Mouse (Mus musculus) neural tube, embryonic 11.5 days (tissue): Measurements from ENCODE around the gene Plk2. TPM values are rescaled to one million over a fixed set of nuclear protein-coding genes. Genes with fewer than 3 reads are reported as not detected.

Source experiments
- ATAC-seq: fragments of 200-750 bp; cut with Nextera tagmentation; 2 replicates; pipeline ENCODE4 v1.8.0; 2017; ENCODE audit warnings: moderate number of reproducible peaks, mild to moderate bottlenecking, moderate TSS enrichment, moderate library complexity; ENCODE audit not compliant: insufficient read depth, low FRiP score, low TSS enrichment
- DNase-seq: peaks from one replicate; pipeline ENCODE4 v3.0.0-alpha.2; 2015; ENCODE audit warnings: low spot score
- H3K27ac ChIP-seq: fragments of 300-500 bp; sonication (generic); 2 replicates; pipeline ENCODE4 v1.5.1; 2014; ENCODE audit warnings: low read depth, mild to moderate bottlenecking, low read length
- H3K27me3 ChIP-seq: fragments of 300-500 bp; sonication (generic); 2 replicates; pipeline ENCODE4 v1.6.1; 2014; ENCODE audit warnings: mild to moderate bottlenecking, low read length, mixed read lengths; ENCODE audit not compliant: control insufficient read depth, insufficient read depth
- H3K36me3 ChIP-seq: fragments of 300-500 bp; sonication (generic); 2 replicates; pipeline ENCODE4 v1.6.1; 2014; ENCODE audit warnings: mild to moderate bottlenecking, low read length, moderate library complexity, mixed read lengths; ENCODE audit not compliant: control insufficient read depth, insufficient read depth
- H3K4me1 ChIP-seq: fragments of 300-500 bp; sonication (generic); 2 replicates; pipeline ENCODE4 v1.6.1; 2014; ENCODE audit warnings: low read length, mixed read lengths; ENCODE audit not compliant: control insufficient read depth, insufficient read depth
- H3K4me2 ChIP-seq: fragments of 300-500 bp; sonication (generic); 2 replicates; pipeline ENCODE4 v1.6.1; 2014; ENCODE audit warnings: low read depth, mild to moderate bottlenecking, moderate library complexity
- H3K4me3 ChIP-seq: fragments of 300-500 bp; sonication (generic); 2 replicates; pipeline ENCODE4 v1.5.1; 2014; ENCODE audit warnings: low read depth, low read length
- H3K9ac ChIP-seq: fragments of 300-500 bp; sonication (generic); 2 replicates; pipeline ENCODE4 v1.6.1; 2014; ENCODE audit warnings: mild to moderate bottlenecking, low read length
- H3K9me3 ChIP-seq: fragments of 300-500 bp; sonication (generic); 2 replicates; pipeline ENCODE4 v1.6.1; 2016; ENCODE audit warnings: low read length; ENCODE audit not compliant: control insufficient read depth
- WGBS: fragments of 180-500 bp; shearing (Covaris S2); extraction: QIAGEN DNeasy Blood & Tissue Kit; methylation state at CpG from one replicate; pipeline ENCODE4 v1.1.7; 2014; 5-methylcytosine and 5-hydroxymethylcytosine counted together
- polyA plus RNA-seq: library from polyadenylated mRNA; unstranded; fragments of >200 nt; fragmentation: Nextera tagmentation; extraction: Ambion mirVana; gene quantifications from 2 replicates; pipeline ENCODE4 v1.2.1, GENCODE M21; 2014

The Plk2 gene
- polyA plus RNA-seq, 1 experiment from 2014 or later: 98.2 TPM

- ATAC-seq: no peak
- Histone ChIP-seq H3K9me3 (no peaks in the 10 kb centered on the region), H3K4me1 (no peaks in the 10 kb centered on the region), H3K27ac (no peak overlapping the region), H3K36me3 (no peaks in the 10 kb centered on the region), H3K27me3 (no peaks in the 10 kb centered on the region), H3K4me3 (no peak overlapping the region), H3K9ac (no peak overlapping the region), H3K4me2 (no peak overlapping the region)
- no peak for DNase-seq
- 96% methylated on average over 1 of the region's 1 CpGs for WGBS
Observed at GRCm38 (mm10) chr13:110369673-110370072, 25.2 kb upstream of the Plk2 start.

- no peak overlapping the region for H3K27ac ChIP-seq
Observed at GRCm38 (mm10) chr13:110382447-110382901, 12.4 kb upstream of the Plk2 start.

GRCm38 (mm10) chr13:110384514-110384913 is 10.3 kb upstream of the Plk2 start:
- H3K27me3 ChIP-seq: no peaks in the 10 kb centered on the region
- DNase-seq: no peak
- H3K4me3 ChIP-seq: no peak overlapping the region
- no peak overlapping the region for H3K9ac ChIP-seq
- H3K36me3 ChIP-seq: no peaks in the 10 kb centered on the region
- H3K9me3 ChIP-seq: no peaks in the 10 kb centered on the region
- no peak overlapping the region for H3K27ac ChIP-seq
- 73% methylated on average over 6 of the region's 6 CpGs for WGBS
- no peaks in the 10 kb centered on the region for H3K4me1 ChIP-seq
- no peak overlapping the region for H3K4me2 ChIP-seq
- no peak for ATAC-seq

More at GRCm38 (mm10) chr13:110382447-110382901, 12.4 kb upstream of the Plk2 start:
- H3K36me3 ChIP-seq: no peaks in the 10 kb centered on the region
- ATAC-seq (peak; percentile 56; the same call in 1 of the 2 replicates), DNase-seq (peak; percentile 64)
- no peak overlapping the region for H3K4me2 ChIP-seq
- H3K27me3 ChIP-seq: no peaks in the 10 kb centered on the region
- 24% methylated on average over 5 of the region's 5 CpGs for WGBS
- no peaks in the 10 kb centered on the region for H3K4me1 ChIP-seq
- H3K4me3 ChIP-seq: no peak overlapping the region
- no peaks in the 10 kb centered on the region for H3K9me3 ChIP-seq
- H3K9ac ChIP-seq: no peak overlapping the region

- no peaks in the 10 kb centered on the region for H3K27me3 ChIP-seq
- no peak overlapping the region for H3K9ac ChIP-seq
- H3K4me2 ChIP-seq: no peak overlapping the region
- DNase-seq (peak; percentile 44), ATAC-seq (no peak)
- 30% methylated on average over 8 of the region's 8 CpGs for WGBS
- no peaks in the 10 kb centered on the region for H3K36me3 ChIP-seq
- no peaks in the 10 kb centered on the region for H3K9me3 ChIP-seq
- no peak overlapping the region for H3K27ac ChIP-seq
- no peaks in the 10 kb centered on the region for H3K4me1 ChIP-seq
- no peak overlapping the region for H3K4me3 ChIP-seq
Observed at GRCm38 (mm10) chr13:110392210-110392609, 2.6 kb upstream of the Plk2 start.

- 45% methylated on average over 3 of the region's 3 CpGs for WGBS
- H3K36me3 ChIP-seq: no peaks in the 10 kb centered on the region
- H3K9ac ChIP-seq: no peak overlapping the region
- H3K4me1 ChIP-seq: no peaks in the 10 kb centered on the region
- no peaks in the 10 kb centered on the region for H3K9me3 ChIP-seq
- H3K4me2 ChIP-seq: no peak overlapping the region
- no peak overlapping the region for H3K27ac ChIP-seq
- DNase-seq (no peak), ATAC-seq (no peak)
- H3K27me3 ChIP-seq: no peaks in the 10 kb centered on the region
- H3K4me3 ChIP-seq: no peak overlapping the region
Observed at GRCm38 (mm10) chr13:110392631-110393030, 2.2 kb upstream of the Plk2 start.

- peak overlapping the region; percentile 52 for H3K4me3 ChIP-seq
- H3K27me3 ChIP-seq: no peaks in the 10 kb centered on the region
- WGBS: under 1% methylated on average over 39 of the region's 41 CpGs
- DNase-seq: peak; percentile 60
- H3K36me3 ChIP-seq: peaks cover 4% of the 10 kb centered on the region; the same call in 1 of the 2 replicates
- peak overlapping the region; percentile 53; the same call in 1 of the 2 replicates for H3K27ac ChIP-seq
- peak overlapping the region; percentile 35 for H3K9ac ChIP-seq
- H3K9me3 ChIP-seq: no peaks in the 10 kb centered on the region
- H3K4me2 ChIP-seq: peak overlapping the region; percentile 97
- peak; percentile 20; the same call in 1 of the 2 replicates for ATAC-seq
- H3K4me1 ChIP-seq: no peaks in the 10 kb centered on the region
Observed at GRCm38 (mm10) chr13:110395179-110395794, 441 bp downstream of the Plk2 start.

- H3K27ac ChIP-seq: no peak overlapping the region
- peak overlapping the region; percentile 35 for H3K9ac ChIP-seq
- ATAC-seq: no peak
- DNase-seq: peak; percentile 35
- H3K9me3 ChIP-seq: no peaks in the 10 kb centered on the region
- peak overlapping the region; percentile 97 for H3K4me2 ChIP-seq
- peaks cover 4% of the 10 kb centered on the region; the same call in 1 of the 2 replicates for H3K36me3 ChIP-seq
- peak overlapping the region; percentile 52 for H3K4me3 ChIP-seq
- H3K27me3 ChIP-seq: no peaks in the 10 kb centered on the region
- WGBS: 28% methylated on average over 21 of the region's 21 CpGs
- H3K4me1 ChIP-seq: no peaks in the 10 kb centered on the region
Observed at GRCm38 (mm10) chr13:110395916-110396685, 1.3 kb downstream of the Plk2 start.

GRCm38 (mm10) chr13:110397750-110398149 is 2.9 kb downstream of the Plk2 start:
- DNase-seq (no peak), ATAC-seq (no peak)
- no peak overlapping the region for H3K27ac ChIP-seq
- no peaks in the 10 kb centered on the region for H3K27me3 ChIP-seq
- no peaks in the 10 kb centered on the region for H3K9me3 ChIP-seq
- peak overlapping the region; percentile 10; the same call in 1 of the 2 replicates for H3K4me2 ChIP-seq
- no peaks in the 10 kb centered on the region for H3K4me1 ChIP-seq
- no peak overlapping the region for H3K4me3 ChIP-seq
- WGBS: 83% methylated on average over 8 of the region's 8 CpGs
- peaks cover 4% of the 10 kb centered on the region; the same call in 1 of the 2 replicates for H3K36me3 ChIP-seq
- no peak overlapping the region for H3K9ac ChIP-seq
